Mouse (Mus musculus): ENCODE data around the gene 4930503E14Rik. TPM values are rescaled to one million over a fixed set of nuclear protein-coding genes. Genes with fewer than 3 reads are reported as not detected.
"Not testable (repeated sequence)": the region's sequence is repeated elsewhere in the genome, so short reads cannot be mapped to it uniquely, and the experiment has no call there.

Gene 4930503E14Rik
- not detected in 2 replicates for polyA plus RNA-seq (2015; fragmentation: Nextera tagmentation; extraction: Ambion mirVana)

DNA sequence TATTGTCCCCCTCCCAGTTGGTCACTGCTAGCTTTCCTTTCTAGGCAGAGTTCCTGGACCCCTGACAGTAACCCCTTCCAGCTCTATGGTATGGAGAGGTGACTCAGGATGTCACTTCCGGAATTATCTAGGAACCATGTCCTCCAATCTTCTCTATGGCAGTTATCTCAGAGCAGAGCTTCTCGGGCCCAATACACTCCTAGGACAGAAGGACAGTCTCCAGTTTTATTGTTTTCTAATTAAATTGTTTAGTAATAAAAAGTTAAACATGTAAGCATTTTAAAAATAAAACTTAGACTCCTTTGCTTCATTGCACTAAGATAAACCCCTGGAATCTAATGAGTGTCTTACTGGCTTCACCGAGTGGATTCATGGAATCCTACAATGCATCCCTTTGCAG is at the start of gene 4930503E14Rik:
Gene 4930503E14Rik (minus strand): TSS at position 101 of the 400 bp plus-strand sequence.
- not testable (repeated sequence) for H3K4me2 ChIP-seq (replicated peaks)

DNA sequence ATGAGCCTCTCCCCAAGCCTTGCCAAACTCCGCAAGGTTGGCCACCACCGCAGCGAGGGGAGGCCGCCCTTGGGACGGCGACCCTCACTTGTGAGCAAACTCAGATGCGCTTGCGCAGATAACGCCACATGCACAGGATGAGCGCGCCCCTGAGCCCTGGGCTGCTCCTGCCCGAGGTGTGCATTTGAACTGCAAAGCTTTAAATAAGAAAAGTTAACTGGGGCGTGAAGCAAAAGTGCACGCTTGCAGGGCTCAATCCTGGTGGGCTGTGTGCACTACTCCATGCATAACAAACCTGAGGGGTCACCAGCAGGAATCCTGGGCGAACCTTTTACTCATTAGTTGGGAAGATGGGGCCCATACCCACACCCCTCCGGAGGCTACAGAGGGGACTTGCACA is 35.0 kb upstream of the 4930503E14Rik start:
- H3K9me3 ChIP-seq: peaks cover 9% of the 10 kb centered on the region; the same call in 1 of the 2 replicates
- no peaks in the 10 kb centered on the region for H3K27me3 ChIP-seq
- ATAC-seq: no peak
- H3K9ac ChIP-seq (replicated peaks): no peak overlapping the region
- H3K4me1 ChIP-seq (replicated peaks): no peaks in the 10 kb centered on the region
- H3K4me3 ChIP-seq (replicated peaks): no peak overlapping the region
- H3K36me3 ChIP-seq: no peaks in the 10 kb centered on the region
- H3K4me2 ChIP-seq (replicated peaks): no peak overlapping the region
- no peak overlapping the region for H3K27ac ChIP-seq
- WGBS: 94% methylated on average over 16 of the region's 16 CpGs

More for the DNA sequence above, at the start of gene 4930503E14Rik:
- not testable (repeated sequence) for H3K4me1 ChIP-seq (replicated peaks); H3K4me3 ChIP-seq (replicated peaks); H3K36me3 ChIP-seq; H3K27ac ChIP-seq; ATAC-seq; H3K27me3 ChIP-seq; H3K9ac ChIP-seq (replicated peaks); H3K9me3 ChIP-seq
- WGBS: 92% methylated on average over 3 of the region's 3 CpGs

DNA sequence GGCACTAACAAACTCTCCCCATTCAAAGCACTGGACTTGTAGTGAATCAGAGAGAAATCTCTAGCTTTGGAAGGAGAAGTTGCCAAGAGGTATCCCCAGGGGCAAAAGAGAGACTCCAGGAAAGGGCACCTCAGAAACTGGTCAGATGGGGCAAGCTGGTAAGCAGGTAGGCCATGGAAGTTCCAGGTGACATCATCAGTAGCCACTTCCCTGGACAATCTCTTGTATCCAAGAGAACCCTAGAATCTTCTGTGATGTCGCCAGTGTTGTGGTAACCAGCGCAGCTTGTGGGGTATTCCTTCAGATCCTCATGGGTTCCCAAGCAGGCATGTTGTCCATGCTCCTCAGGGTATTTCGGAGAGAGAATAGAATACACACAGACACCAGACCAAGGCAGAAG is 15.7 kb downstream of the 4930503E14Rik start, which contains the start of gene Gm8212:
Gene Gm8212 (plus strand): TSS at position 301 of the 400 bp plus-strand sequence.
- not testable (repeated sequence) for H3K4me1 ChIP-seq (replicated peaks); H3K9ac ChIP-seq (replicated peaks); ATAC-seq; H3K9me3 ChIP-seq; H3K4me2 ChIP-seq (replicated peaks); H3K36me3 ChIP-seq; H3K27me3 ChIP-seq; H3K27ac ChIP-seq; H3K4me3 ChIP-seq (replicated peaks)
- WGBS: 94% methylated on average over 2 of the region's 3 CpGs

DNA sequence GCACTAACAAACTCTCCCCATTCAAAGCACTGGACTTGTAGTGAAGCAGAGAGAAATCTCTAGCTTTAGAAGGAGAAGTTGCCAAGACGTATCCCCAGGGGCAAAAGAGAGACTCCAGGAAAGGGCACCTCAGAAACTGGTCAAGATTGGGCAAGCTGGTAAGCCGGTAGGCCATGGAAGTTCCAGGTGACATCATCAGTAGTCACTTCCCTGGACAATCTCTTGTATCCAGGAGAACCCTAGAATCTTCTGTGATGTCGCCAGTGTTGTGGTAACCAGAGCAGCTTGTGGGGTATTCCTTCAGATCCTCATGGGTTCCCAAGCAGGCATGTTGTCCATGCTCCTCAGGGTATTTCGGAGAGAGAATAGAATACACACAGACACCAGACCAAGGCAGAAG is 89.5 kb downstream of the 4930503E14Rik start, which contains the start of gene Gm3327:
Gene Gm3327 (plus strand): TSS at position 301 of the 400 bp plus-strand sequence.
- ATAC-seq: not testable (repeated sequence)

More for the DNA sequence above, 89.5 kb downstream of the 4930503E14Rik start, which contains the start of gene Gm3327:
- H3K4me3 ChIP-seq (replicated peaks); H3K4me1 ChIP-seq (replicated peaks); H3K9me3 ChIP-seq; H3K27me3 ChIP-seq; H3K9ac ChIP-seq (replicated peaks); H3K36me3 ChIP-seq; H3K27ac ChIP-seq; H3K4me2 ChIP-seq (replicated peaks): not testable (repeated sequence)
- 89% methylated on average over 3 of the region's 4 CpGs for WGBS

Other genes with a start within 250 kb of the 4930503E14Rik start
- gene Ang6, start 211.0 kb downstream of the 4930503E14Rik start, polyA plus RNA-seq (2015; fragmentation: Nextera tagmentation; extraction: Ambion mirVana): not detected in 2 replicates
- not detected in 2 replicates for gene Ear2, start 110.6 kb downstream of the 4930503E14Rik start, polyA plus RNA-seq (2015; fragmentation: Nextera tagmentation; extraction: Ambion mirVana)
- gene Gm3327, start 89.4 kb downstream of the 4930503E14Rik start, polyA plus RNA-seq (2015; fragmentation: Nextera tagmentation; extraction: Ambion mirVana): not detected in 2 replicates
- not detected in 2 replicates for gene Gm8212, start 15.6 kb downstream of the 4930503E14Rik start, polyA plus RNA-seq (2015; fragmentation: Nextera tagmentation; extraction: Ambion mirVana)
- gene Gm8220, start 72.3 kb upstream of the 4930503E14Rik start, polyA plus RNA-seq (2015; fragmentation: Nextera tagmentation; extraction: Ambion mirVana): not detected in 2 replicates
- not detected in 2 replicates for gene Gm5930, start 125.3 kb upstream of the 4930503E14Rik start, polyA plus RNA-seq (2015; fragmentation: Nextera tagmentation; extraction: Ambion mirVana)
- not detected in 2 replicates for gene Gm8229, start 152.1 kb upstream of the 4930503E14Rik start, polyA plus RNA-seq (2015; fragmentation: Nextera tagmentation; extraction: Ambion mirVana)
- not detected in 2 replicates for gene Gm3371, start 197.4 kb upstream of the 4930503E14Rik start, polyA plus RNA-seq (2015; fragmentation: Nextera tagmentation; extraction: Ambion mirVana)
- not detected in 2 replicates for gene Gm8232, start 220.4 kb upstream of the 4930503E14Rik start, polyA plus RNA-seq (2015; fragmentation: Nextera tagmentation; extraction: Ambion mirVana)

Data from midbrain, embryonic 13.5 days (tissue).